Mouse (Mus musculus): ENCODE results near the gene Nos1. TPM values are rescaled to one million over a fixed set of nuclear protein-coding genes. Genes with fewer than 3 reads are reported as not detected.

The Nos1 gene
- polyA plus RNA-seq, 1 experiment from 2014 or later: 0.07 TPM

GRCm38 (mm10) chr5:117941552-117941951 is 160.7 kb downstream of the Nos1 start:
- 65% methylated on average over 3 of the region's 3 CpGs for WGBS (ENCODE audit: insufficient replicate concordance)
- no peak for ATAC-seq (ENCODE audit: low read depth)

GRCm38 (mm10) chr5:117946605-117947004 is 165.8 kb downstream of the Nos1 start:
- H3K4me2 ChIP-seq (ENCODE audit: low read depth, low read length): no peak overlapping the region
- H3K4me3 ChIP-seq (ENCODE audit: low read depth, low read length): no peak overlapping the region
- H3K27ac ChIP-seq (ENCODE audit: low read length): no peak overlapping the region
- WGBS (ENCODE audit: insufficient replicate concordance): 15% methylated on average over 4 of the region's 4 CpGs
- ATAC-seq (ENCODE audit: low read depth): no peak
- no peaks in the 10 kb centered on the region for H3K27me3 ChIP-seq (ENCODE audit: control insufficient read depth, insufficient read depth, low read depth, low read length)
- H3K9me3 ChIP-seq (replicated peaks; ENCODE audit: control insufficient read depth, low read length): no peaks in the 10 kb centered on the region
- H3K9ac ChIP-seq (ENCODE audit: low read depth, low read length): no peak overlapping the region
- no peaks in the 10 kb centered on the region for H3K4me1 ChIP-seq (ENCODE audit: control insufficient read depth, low read depth, low read length)
- H3K36me3 ChIP-seq (ENCODE audit: control insufficient read depth, insufficient read depth): no peaks in the 10 kb centered on the region

More at GRCm38 (mm10) chr5:117941552-117941951, 160.7 kb downstream of the Nos1 start:
- Histone ChIP-seq H3K9me3 (replicated peaks; ENCODE audit: control insufficient read depth, low read length) (no peaks in the 10 kb centered on the region), H3K9ac (ENCODE audit: low read depth, low read length) (no peak overlapping the region), H3K4me2 (ENCODE audit: low read depth, low read length) (no peak overlapping the region), H3K36me3 (ENCODE audit: control insufficient read depth, insufficient read depth) (no peaks in the 10 kb centered on the region), H3K4me3 (ENCODE audit: low read depth, low read length) (no peak overlapping the region), H3K27ac (ENCODE audit: low read length) (no peak overlapping the region), H3K4me1 (ENCODE audit: control insufficient read depth, low read depth, low read length) (no peaks in the 10 kb centered on the region), H3K27me3 (ENCODE audit: control insufficient read depth, insufficient read depth, low read depth, low read length) (no peaks in the 10 kb centered on the region)

- no peak overlapping the region for H3K9ac ChIP-seq (ENCODE audit: low read depth, low read length)
Measured at GRCm38 (mm10) chr5:117949393-117949792, 168.6 kb downstream of the Nos1 start.

DNA sequence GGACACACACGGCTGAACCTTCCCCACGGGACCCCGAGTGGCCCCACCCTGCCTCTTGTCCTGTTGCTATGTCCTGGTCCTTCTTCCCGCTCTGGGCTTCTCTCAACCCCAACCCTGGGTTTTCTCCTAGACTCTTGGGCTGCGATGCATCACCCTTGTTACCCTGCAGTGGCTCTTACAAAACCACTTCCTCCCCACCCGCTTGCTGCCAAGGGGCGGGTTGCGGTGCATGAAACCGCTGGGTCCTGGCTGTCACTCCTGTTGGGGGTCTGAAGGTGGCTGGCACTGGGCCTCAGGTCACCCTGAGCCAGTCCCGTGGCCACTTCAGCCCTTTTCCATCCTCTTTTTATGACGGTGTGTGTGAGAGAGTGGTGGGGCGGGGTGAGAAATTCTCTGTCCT is 173.1 kb downstream of the Nos1 start:
- Histone ChIP-seq H3K4me1 (ENCODE audit: control insufficient read depth, low read depth, low read length) (no peaks in the 10 kb centered on the region), H3K4me2 (ENCODE audit: low read depth, low read length) (no peak overlapping the region), H3K27ac (ENCODE audit: low read length) (no peak overlapping the region), H3K4me3 (ENCODE audit: low read depth, low read length) (no peak overlapping the region), H3K9ac (ENCODE audit: low read depth, low read length) (no peak overlapping the region), H3K36me3 (ENCODE audit: control insufficient read depth, insufficient read depth) (no peaks in the 10 kb centered on the region), H3K27me3 (ENCODE audit: control insufficient read depth, insufficient read depth, low read depth, low read length) (no peaks in the 10 kb centered on the region), H3K9me3 (replicated peaks; ENCODE audit: control insufficient read depth, low read length) (no peaks in the 10 kb centered on the region)
- no peak for ATAC-seq (ENCODE audit: low read depth)
- 36% methylated on average over 12 of the region's 12 CpGs for WGBS (ENCODE audit: insufficient replicate concordance)

More at GRCm38 (mm10) chr5:117949393-117949792, 168.6 kb downstream of the Nos1 start:
- Histone ChIP-seq H3K27ac (ENCODE audit: low read length) (no peak overlapping the region), H3K36me3 (ENCODE audit: control insufficient read depth, insufficient read depth) (no peaks in the 10 kb centered on the region), H3K9me3 (replicated peaks; ENCODE audit: control insufficient read depth, low read length) (no peaks in the 10 kb centered on the region), H3K4me1 (ENCODE audit: control insufficient read depth, low read depth, low read length) (no peaks in the 10 kb centered on the region), H3K27me3 (ENCODE audit: control insufficient read depth, insufficient read depth, low read depth, low read length) (no peaks in the 10 kb centered on the region), H3K4me2 (ENCODE audit: low read depth, low read length) (no peak overlapping the region), H3K4me3 (ENCODE audit: low read depth, low read length) (no peak overlapping the region)
- ATAC-seq (ENCODE audit: low read depth): no peak
- WGBS (ENCODE audit: insufficient replicate concordance): 73% methylated on average over 10 of the region's 10 CpGs

DNA sequence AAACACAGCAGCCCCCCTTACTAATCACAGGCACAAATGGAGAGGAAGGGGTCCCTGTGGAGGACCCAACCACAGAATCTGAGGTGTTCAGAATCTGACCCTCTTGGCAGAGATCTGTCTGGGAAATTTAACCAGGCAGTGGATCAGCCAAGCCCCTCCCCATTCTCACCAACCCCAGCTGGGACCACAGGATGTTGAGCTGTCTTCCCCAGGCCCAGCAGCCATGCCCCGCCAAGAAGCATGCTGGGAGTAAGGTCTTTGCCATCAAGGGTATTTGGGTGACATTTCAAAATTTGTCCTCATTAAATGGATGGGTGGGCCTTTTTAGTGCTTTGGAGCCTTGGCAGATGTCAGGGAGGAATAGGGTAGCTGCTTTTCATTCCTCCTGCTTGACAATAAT is 173.6 kb downstream of the Nos1 start:
- no peak overlapping the region for H3K27ac ChIP-seq (ENCODE audit: low read length)
- H3K9me3 ChIP-seq (replicated peaks; ENCODE audit: control insufficient read depth, low read length): no peaks in the 10 kb centered on the region
- no peaks in the 10 kb centered on the region for H3K36me3 ChIP-seq (ENCODE audit: control insufficient read depth, insufficient read depth)
- no peak for ATAC-seq (ENCODE audit: low read depth)
- H3K4me1 ChIP-seq (ENCODE audit: control insufficient read depth, low read depth, low read length): no peaks in the 10 kb centered on the region
- no peaks in the 10 kb centered on the region for H3K27me3 ChIP-seq (ENCODE audit: control insufficient read depth, insufficient read depth, low read depth, low read length)
- 57% methylated on average over 1 of the region's 1 CpGs for WGBS (ENCODE audit: insufficient replicate concordance)
- H3K9ac ChIP-seq (ENCODE audit: low read depth, low read length): no peak overlapping the region
- H3K4me3 ChIP-seq (ENCODE audit: low read depth, low read length): no peak overlapping the region
- H3K4me2 ChIP-seq (ENCODE audit: low read depth, low read length): no peak overlapping the region

GRCm38 (mm10) chr5:117955675-117956420 is 175.0 kb downstream of the Nos1 start:
- Histone ChIP-seq H3K9me3 (replicated peaks; ENCODE audit: control insufficient read depth, low read length) (no peaks in the 10 kb centered on the region), H3K9ac (ENCODE audit: low read depth, low read length) (no peak overlapping the region), H3K4me3 (ENCODE audit: low read depth, low read length) (no peak overlapping the region), H3K4me1 (ENCODE audit: control insufficient read depth, low read depth, low read length) (no peaks in the 10 kb centered on the region), H3K36me3 (ENCODE audit: control insufficient read depth, insufficient read depth) (no peaks in the 10 kb centered on the region), H3K27me3 (ENCODE audit: control insufficient read depth, insufficient read depth, low read depth, low read length) (no peaks in the 10 kb centered on the region), H3K4me2 (ENCODE audit: low read depth, low read length) (no peak overlapping the region), H3K27ac (ENCODE audit: low read length) (no peak overlapping the region)
- no peak for ATAC-seq (ENCODE audit: low read depth)
- 21% methylated on average over 10 of the region's 10 CpGs for WGBS (ENCODE audit: insufficient replicate concordance)

GRCm38 (mm10) chr5:117964750-117965149 is 183.9 kb downstream of the Nos1 start:
- no peak overlapping the region for H3K4me2 ChIP-seq (ENCODE audit: low read depth, low read length)
- H3K27me3 ChIP-seq (ENCODE audit: control insufficient read depth, insufficient read depth, low read depth, low read length): no peaks in the 10 kb centered on the region
- H3K9ac ChIP-seq (ENCODE audit: low read depth, low read length): no peak overlapping the region
- 54% methylated on average over 9 of the region's 9 CpGs for WGBS (ENCODE audit: insufficient replicate concordance)
- no peaks in the 10 kb centered on the region; the same call in 1 of the 2 replicates for H3K4me1 ChIP-seq (ENCODE audit: control insufficient read depth, low read depth, low read length)
- H3K4me3 ChIP-seq (ENCODE audit: low read depth, low read length): no peak overlapping the region
- H3K9me3 ChIP-seq (replicated peaks; ENCODE audit: control insufficient read depth, low read length): no peaks in the 10 kb centered on the region
- H3K27ac ChIP-seq (ENCODE audit: low read length): no peak overlapping the region
- no peak for ATAC-seq (ENCODE audit: low read depth)
- no peaks in the 10 kb centered on the region for H3K36me3 ChIP-seq (ENCODE audit: control insufficient read depth, insufficient read depth)

- H3K4me3 ChIP-seq (ENCODE audit: low read depth, low read length): no peak overlapping the region
- no peak for ATAC-seq (ENCODE audit: low read depth)
- H3K4me2 ChIP-seq (ENCODE audit: low read depth, low read length): no peak overlapping the region
- no peaks in the 10 kb centered on the region for H3K36me3 ChIP-seq (ENCODE audit: control insufficient read depth, insufficient read depth)
- no peak overlapping the region for H3K27ac ChIP-seq (ENCODE audit: low read length)
- H3K9me3 ChIP-seq (replicated peaks; ENCODE audit: control insufficient read depth, low read length): no peaks in the 10 kb centered on the region
- 72% methylated on average over 9 of the region's 9 CpGs for WGBS (ENCODE audit: insufficient replicate concordance)
- H3K9ac ChIP-seq (ENCODE audit: low read depth, low read length): no peak overlapping the region
- no peaks in the 10 kb centered on the region; the same call in 1 of the 2 replicates for H3K4me1 ChIP-seq (ENCODE audit: control insufficient read depth, low read depth, low read length)
- no peaks in the 10 kb centered on the region for H3K27me3 ChIP-seq (ENCODE audit: control insufficient read depth, insufficient read depth, low read depth, low read length)
Measured at GRCm38 (mm10) chr5:117966956-117967355, 186.1 kb downstream of the Nos1 start.

DNA sequence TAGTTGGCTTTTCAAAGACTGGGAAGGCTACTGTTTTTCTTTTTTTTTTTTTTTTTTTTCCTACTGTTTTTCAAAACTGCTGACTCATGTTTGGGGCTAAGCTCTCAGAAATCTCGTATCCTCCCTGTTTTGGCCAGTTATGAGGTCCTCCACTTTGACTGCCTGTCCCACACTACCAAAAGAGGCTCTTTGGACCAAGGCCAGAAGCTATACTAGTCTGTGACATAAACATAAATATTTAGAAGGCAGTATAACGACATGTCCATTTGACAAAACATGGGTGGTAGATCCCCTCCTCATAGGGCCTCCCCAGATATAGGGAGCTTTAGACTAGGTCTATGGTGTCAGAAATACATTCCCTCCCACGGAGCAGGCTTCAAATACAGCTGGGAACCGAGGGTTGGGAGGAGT is 186.8 kb downstream of the Nos1 start:
- no peak for ATAC-seq (ENCODE audit: low read depth)
- H3K27ac ChIP-seq (ENCODE audit: low read length): no peak overlapping the region
- WGBS (ENCODE audit: insufficient replicate concordance): 26% methylated on average over 4 of the region's 4 CpGs

More for the DNA sequence above, 186.8 kb downstream of the Nos1 start:
- Histone ChIP-seq H3K4me3 (ENCODE audit: low read depth, low read length) (no peak overlapping the region), H3K36me3 (ENCODE audit: control insufficient read depth, insufficient read depth) (no peaks in the 10 kb centered on the region), H3K9me3 (replicated peaks; ENCODE audit: control insufficient read depth, low read length) (no peaks in the 10 kb centered on the region), H3K4me1 (ENCODE audit: control insufficient read depth, low read depth, low read length) (no peaks in the 10 kb centered on the region; the same call in 1 of the 2 replicates), H3K4me2 (ENCODE audit: low read depth, low read length) (no peak overlapping the region), H3K27me3 (ENCODE audit: control insufficient read depth, insufficient read depth, low read depth, low read length) (no peaks in the 10 kb centered on the region), H3K9ac (ENCODE audit: low read depth, low read length) (no peak overlapping the region)
